Mouse (Mus musculus) heart, adult 9 months (tissue): ENCODE measurements around the gene Card10.

ENCODE experiments used
- DNase-seq, 2 experiments: peaks; one replicate each; pipeline ENCODE4 v3.0.0; 2022; ENCODE audit warnings: low spot score in 2 of 2

Gene Card10

GRCm38 (mm10) chr15:78801971-78802741 is 686 bp downstream of the Card10 start:
- no peak for DNase-seq

- no peak for DNase-seq
Measured at GRCm38 (mm10) chr15:78801571-78801970, 1.3 kb downstream of the Card10 start.

- no peak for DNase-seq
Measured at GRCm38 (mm10) chr15:78799029-78799428, 3.8 kb downstream of the Card10 start.

- no peak for DNase-seq
Measured at GRCm38 (mm10) chr15:78797060-78797329, 5.8 kb downstream of the Card10 start.

GRCm38 (mm10) chr15:78796196-78797059 is 6.4 kb downstream of the Card10 start:
- DNase-seq: peak; percentile 64 to 70

- DNase-seq: no peak
Measured at GRCm38 (mm10) chr15:78790990-78791389, 11.9 kb downstream of the Card10 start.

GRCm38 (mm10) chr15:78790451-78790850 is 12.4 kb downstream of the Card10 start:
- DNase-seq: peak; percentile 67 to 82

- DNase-seq: no peak
Measured at GRCm38 (mm10) chr15:78789721-78790323, 13.0 kb downstream of the Card10 start.

- peak in 1 of 2 experiments; percentile 71 for DNase-seq
Measured at GRCm38 (mm10) chr15:78788042-78788441, 14.8 kb downstream of the Card10 start.

- DNase-seq: peak; percentile 62 to 82
Measured at GRCm38 (mm10) chr15:78787287-78787856, 15.5 kb downstream of the Card10 start.

GRCm38 (mm10) chr15:78786411-78786818 is 16.4 kb downstream of the Card10 start:
- peak; percentile 81 to 83 for DNase-seq

- DNase-seq: peak; percentile 89 to 94
Measured at GRCm38 (mm10) chr15:78785961-78786360, 16.9 kb downstream of the Card10 start.

- DNase-seq: no peak
Measured at GRCm38 (mm10) chr15:78785258-78785657, 17.6 kb downstream of the Card10 start.

GRCm38 (mm10) chr15:78784520-78784919 is 18.3 kb downstream of the Card10 start:
- DNase-seq: no peak

GRCm38 (mm10) chr15:78782348-78783103 is 20.3 kb downstream of the Card10 start:
- no peak for DNase-seq

GRCm38 (mm10) chr15:78780908-78781307 is 21.9 kb downstream of the Card10 start:
- DNase-seq: no peak

- no peak for DNase-seq
Measured at GRCm38 (mm10) chr15:78780359-78780758, 22.5 kb downstream of the Card10 start.

- no peak for DNase-seq
Measured at GRCm38 (mm10) chr15:78779690-78780089, 23.2 kb downstream of the Card10 start.

GRCm38 (mm10) chr15:78779253-78779652 is 23.6 kb downstream of the Card10 start:
- no peak for DNase-seq

GRCm38 (mm10) chr15:78778077-78778870 is 24.6 kb downstream of the Card10 start:
- DNase-seq: peak; percentile 94 to 95
